Mouse (Mus musculus): ENCODE data around the gene Gcnt2. TPM values are rescaled to one million over a fixed set of nuclear protein-coding genes. Genes with fewer than 3 reads are reported as not detected.
"Not testable (repeated sequence)": the region's sequence is repeated elsewhere in the genome, so short reads cannot be mapped to it uniquely, and the experiment has no call there.

The Gcnt2 gene
- polyA plus RNA-seq, 1 experiment from 2014 or later: 3.9 TPM

GRCm38 (mm10) chr13:40977609-40978008 is 118.1 kb downstream of the Gcnt2 start:
- Histone ChIP-seq H3K27ac (ENCODE audit: poor library complexity, severe bottlenecking) (no peak overlapping the region), H3K9me3 (replicated peaks) (no peaks in the 10 kb centered on the region), H3K9ac (no peak overlapping the region), H3K27me3 (replicated peaks) (no peaks in the 10 kb centered on the region), H3K36me3 (no peaks in the 10 kb centered on the region), H3K4me3 (no peak overlapping the region), H3K4me1 (replicated peaks) (no peaks in the 10 kb centered on the region), H3K4me2 (no peak overlapping the region)
- 22% methylated on average over 7 of the region's 7 CpGs for WGBS
- no peak for ATAC-seq (ENCODE audit: insufficient number of reproducible peaks, low FRiP score)

DNA sequence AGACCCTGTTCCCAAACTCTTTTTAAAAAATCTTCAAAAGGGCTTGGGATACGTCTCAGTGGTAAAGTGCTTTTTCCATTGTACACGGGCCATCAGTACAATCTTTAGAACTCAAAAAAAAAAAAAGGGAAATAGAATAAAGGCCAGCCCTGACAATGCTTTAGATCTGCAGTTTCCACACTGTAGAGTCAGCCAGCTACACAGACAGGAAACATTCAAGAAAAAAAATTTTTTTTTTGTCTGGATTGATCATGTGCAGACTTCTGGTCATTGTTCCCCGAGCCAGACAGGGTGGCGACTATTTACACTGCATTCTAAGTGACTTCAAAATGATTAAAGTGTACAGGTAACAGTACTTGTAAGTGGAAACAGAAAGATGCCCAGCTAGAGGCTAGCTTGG is 119.1 kb downstream of the Gcnt2 start:
- Histone ChIP-seq H3K36me3 (no peaks in the 10 kb centered on the region), H3K27me3 (replicated peaks) (no peaks in the 10 kb centered on the region), H3K9me3 (replicated peaks) (no peaks in the 10 kb centered on the region), H3K4me1 (replicated peaks) (no peaks in the 10 kb centered on the region), H3K4me2 (no peak overlapping the region), H3K4me3 (no peak overlapping the region), H3K27ac (ENCODE audit: poor library complexity, severe bottlenecking) (0 out of 2 replicates have a peak overlapping the region, but pooled peaks have one; percentile 51), H3K9ac (no peak overlapping the region)
- 58% methylated on average over 4 of the region's 4 CpGs for WGBS
- peak; percentile 73 for ATAC-seq (ENCODE audit: insufficient number of reproducible peaks, low FRiP score)

DNA sequence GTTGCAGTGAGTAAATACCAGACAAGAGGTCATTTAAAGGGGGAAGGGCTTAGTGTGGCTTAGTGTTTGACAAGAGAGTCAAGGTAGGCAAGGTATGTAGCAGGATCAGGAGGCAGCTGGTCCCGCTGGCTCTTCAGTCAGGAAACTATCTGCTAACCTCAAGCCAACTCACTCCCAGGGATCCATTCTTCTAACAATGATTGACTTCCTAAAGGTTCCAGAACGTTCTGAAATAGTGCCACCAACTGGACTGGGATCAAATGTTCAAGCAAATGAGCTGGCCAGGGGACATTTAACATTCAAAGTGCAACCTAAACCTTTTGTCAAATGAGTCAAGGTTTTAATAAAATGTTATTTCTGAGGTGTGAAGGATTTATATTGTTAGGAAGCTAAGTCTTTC is 119.8 kb downstream of the Gcnt2 start:
- Histone ChIP-seq H3K27me3 (replicated peaks) (no peaks in the 10 kb centered on the region), H3K36me3 (no peaks in the 10 kb centered on the region), H3K27ac (ENCODE audit: poor library complexity, severe bottlenecking) (peak overlapping the region; percentile 44; the same call in 1 of the 2 replicates), H3K9me3 (replicated peaks) (no peaks in the 10 kb centered on the region), H3K4me1 (replicated peaks) (no peaks in the 10 kb centered on the region), H3K9ac (no peak overlapping the region), H3K4me2 (no peak overlapping the region), H3K4me3 (no peak overlapping the region)
- WGBS: 38% methylated on average over 2 of the region's 2 CpGs
- ATAC-seq (ENCODE audit: insufficient number of reproducible peaks, low FRiP score): no peak

DNA sequence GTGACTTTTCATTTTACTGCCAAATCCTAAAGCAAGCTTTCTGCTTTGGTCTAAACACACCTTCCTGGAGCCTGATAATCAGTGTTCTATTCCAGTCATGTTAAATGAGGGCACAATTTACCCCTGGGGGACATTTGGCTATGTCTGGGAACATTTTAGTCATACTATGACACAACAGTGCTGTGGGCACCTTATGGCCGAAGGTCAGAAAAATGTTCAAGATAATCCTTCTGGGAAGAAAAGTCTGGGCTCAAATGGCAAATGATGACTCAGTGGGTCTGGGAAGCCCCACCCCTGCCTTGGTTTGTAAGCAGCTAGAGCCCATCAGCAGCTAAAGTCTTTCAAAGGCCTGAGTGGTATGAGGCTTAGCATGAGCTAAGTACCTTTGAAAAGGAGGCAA is 123.2 kb downstream of the Gcnt2 start:
- WGBS: 77% methylated on average over 1 of the region's 1 CpGs
- ATAC-seq (ENCODE audit: insufficient number of reproducible peaks, low FRiP score): no peak

GRCm38 (mm10) chr13:40986081-40986480 is 126.5 kb downstream of the Gcnt2 start:
- no peaks in the 10 kb centered on the region for H3K9me3 ChIP-seq (replicated peaks)
- no peak overlapping the region for H3K9ac ChIP-seq
- 90% methylated on average over 5 of the region's 5 CpGs for WGBS
- H3K4me1 ChIP-seq (replicated peaks): no peaks in the 10 kb centered on the region
- H3K27me3 ChIP-seq (replicated peaks): no peaks in the 10 kb centered on the region
- no peak for ATAC-seq (ENCODE audit: insufficient number of reproducible peaks, low FRiP score)
- no peak overlapping the region for H3K27ac ChIP-seq (ENCODE audit: poor library complexity, severe bottlenecking)
- H3K36me3 ChIP-seq: no peaks in the 10 kb centered on the region
- no peak overlapping the region for H3K4me2 ChIP-seq
- no peak overlapping the region for H3K4me3 ChIP-seq

More for the DNA sequence above, 123.2 kb downstream of the Gcnt2 start:
- no peak overlapping the region for H3K9ac ChIP-seq
- no peak overlapping the region for H3K4me2 ChIP-seq
- no peaks in the 10 kb centered on the region for H3K4me1 ChIP-seq (replicated peaks)
- no peaks in the 10 kb centered on the region for H3K27me3 ChIP-seq (replicated peaks)
- no peaks in the 10 kb centered on the region for H3K9me3 ChIP-seq (replicated peaks)
- no peak overlapping the region for H3K4me3 ChIP-seq
- no peak overlapping the region for H3K27ac ChIP-seq (ENCODE audit: poor library complexity, severe bottlenecking)
- no peaks in the 10 kb centered on the region for H3K36me3 ChIP-seq

DNA sequence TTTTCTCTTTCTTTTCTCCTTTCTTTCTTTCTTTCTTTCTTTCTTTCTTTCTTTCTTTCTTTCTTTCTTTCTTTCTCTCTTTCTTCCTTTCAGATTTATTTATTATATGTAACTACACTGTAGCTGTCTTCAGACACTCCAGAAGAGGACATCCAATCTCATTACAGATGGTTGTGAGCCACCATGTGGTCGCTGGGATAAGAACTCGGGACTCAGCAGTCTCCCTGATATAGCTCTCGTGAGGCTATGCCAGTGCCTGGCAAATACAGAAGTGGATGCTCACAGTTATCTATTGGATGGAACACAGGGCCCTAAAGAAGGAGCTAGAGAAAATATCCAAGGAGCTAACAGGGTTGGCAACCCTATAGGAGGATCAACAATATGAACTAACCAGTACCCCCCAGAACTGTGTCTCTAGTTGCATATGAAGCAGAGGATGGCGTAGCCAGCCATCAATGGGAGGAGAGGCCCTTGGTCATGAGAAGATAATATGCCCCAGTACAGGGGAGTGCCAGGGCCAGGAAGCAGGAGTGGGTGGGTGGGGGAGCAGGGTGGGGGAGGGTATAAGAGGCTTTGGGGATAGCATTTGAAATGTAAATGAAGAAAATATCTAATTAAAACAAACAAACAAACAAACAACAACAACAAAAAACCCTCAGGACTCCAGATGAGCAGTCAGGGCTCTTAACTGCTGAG is 128.2 kb downstream of the Gcnt2 start:
- not testable (repeated sequence) for H3K4me2 ChIP-seq; H3K27me3 ChIP-seq (replicated peaks); H3K27ac ChIP-seq (ENCODE audit: poor library complexity, severe bottlenecking); H3K9me3 ChIP-seq (replicated peaks); H3K36me3 ChIP-seq; ATAC-seq (ENCODE audit: insufficient number of reproducible peaks, low FRiP score); H3K9ac ChIP-seq; H3K4me1 ChIP-seq (replicated peaks); H3K4me3 ChIP-seq
- WGBS: 59% methylated on average over 4 of the region's 4 CpGs

GRCm38 (mm10) chr13:40988418-40988817 is 128.9 kb downstream of the Gcnt2 start:
- Histone ChIP-seq H3K4me1 (replicated peaks) (no peaks in the 10 kb centered on the region), H3K4me3 (no peak overlapping the region), H3K27ac (ENCODE audit: poor library complexity, severe bottlenecking) (no peak overlapping the region), H3K9ac (no peak overlapping the region), H3K27me3 (replicated peaks) (no peaks in the 10 kb centered on the region), H3K36me3 (no peaks in the 10 kb centered on the region), H3K9me3 (replicated peaks) (no peaks in the 10 kb centered on the region), H3K4me2 (no peak overlapping the region)
- ATAC-seq (ENCODE audit: insufficient number of reproducible peaks, low FRiP score): no peak
- 54% methylated on average over 2 of the region's 2 CpGs for WGBS

DNA sequence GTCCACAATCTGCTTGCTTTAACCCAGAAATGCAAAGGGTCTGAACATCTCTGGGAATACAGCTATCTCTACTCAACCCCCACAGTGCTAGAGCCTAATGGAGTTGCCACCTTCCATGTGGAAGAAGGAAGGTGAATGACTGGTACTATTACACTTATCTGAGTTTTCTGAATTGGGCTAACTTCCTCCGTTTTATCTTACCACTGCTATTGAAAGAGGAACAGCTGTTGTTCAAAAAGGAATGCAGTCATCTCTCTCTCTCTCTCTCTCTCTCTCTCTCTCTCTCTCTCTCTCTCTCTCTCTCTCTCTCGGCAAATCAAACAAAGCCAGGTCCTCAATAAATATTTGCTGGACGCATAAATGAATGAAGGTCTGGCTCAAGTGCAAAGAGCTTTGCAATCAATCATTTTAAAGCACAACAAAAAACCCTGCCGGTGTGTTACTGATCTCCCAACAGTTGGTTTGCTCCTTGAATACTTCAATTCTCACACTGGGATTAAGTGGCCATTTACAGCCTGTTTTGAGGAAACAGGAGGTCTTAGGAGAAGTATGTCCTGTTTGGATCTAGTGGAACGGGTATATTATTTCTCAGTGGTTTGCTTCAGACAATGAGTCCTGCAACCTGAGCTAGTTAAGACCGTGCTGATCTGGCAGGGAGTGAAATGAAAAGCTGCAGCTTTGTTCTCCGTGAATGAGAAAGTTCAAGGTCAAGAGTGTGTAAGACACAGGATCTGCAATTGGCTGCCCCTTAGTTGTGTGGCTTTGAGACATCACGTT is 135.1 kb downstream of the Gcnt2 start:
- ATAC-seq (ENCODE audit: insufficient number of reproducible peaks, low FRiP score): no peak
- no peaks in the 10 kb centered on the region for H3K9me3 ChIP-seq (replicated peaks)
- peaks cover 9% of the 10 kb centered on the region for H3K4me1 ChIP-seq (replicated peaks)
- H3K4me2 ChIP-seq: no peak overlapping the region; the same call in 1 of the 2 replicates
- 35% methylated on average over 8 of the region's 8 CpGs for WGBS
- no peaks in the 10 kb centered on the region for H3K36me3 ChIP-seq
- no peak overlapping the region for H3K9ac ChIP-seq
- H3K27me3 ChIP-seq (replicated peaks): no peaks in the 10 kb centered on the region
- no peak overlapping the region for H3K4me3 ChIP-seq
- peak overlapping the region; percentile 34; the same call in 1 of the 2 replicates for H3K27ac ChIP-seq (ENCODE audit: poor library complexity, severe bottlenecking)

- WGBS: 82% methylated on average over 5 of the region's 5 CpGs
- not testable (repeated sequence) for H3K36me3 ChIP-seq; H3K27me3 ChIP-seq (replicated peaks); H3K4me2 ChIP-seq; ATAC-seq (ENCODE audit: insufficient number of reproducible peaks, low FRiP score); H3K9me3 ChIP-seq (replicated peaks); H3K9ac ChIP-seq; H3K4me3 ChIP-seq; H3K27ac ChIP-seq (ENCODE audit: poor library complexity, severe bottlenecking)
- peaks cover 24% of the 10 kb centered on the region for H3K4me1 ChIP-seq (replicated peaks)
Measured at GRCm38 (mm10) chr13:40998537-40998936, 139.0 kb downstream of the Gcnt2 start.

GRCm38 (mm10) chr13:41000140-41000925 is 140.8 kb downstream of the Gcnt2 start:
- no peaks in the 10 kb centered on the region for H3K27me3 ChIP-seq (replicated peaks)
- under 1% methylated on average over 25 of the region's 25 CpGs for WGBS
- peak; percentile 43 for ATAC-seq (ENCODE audit: insufficient number of reproducible peaks, low FRiP score)
- peak overlapping the region; percentile 71 for H3K4me3 ChIP-seq
- peaks cover 17% of the 10 kb centered on the region for H3K36me3 ChIP-seq
- H3K27ac ChIP-seq (ENCODE audit: poor library complexity, severe bottlenecking): peak overlapping the region; percentile 97
- peak overlapping the region; percentile 78 for H3K9ac ChIP-seq
- peaks cover 15% of the 10 kb centered on the region for H3K4me1 ChIP-seq (replicated peaks)
- H3K9me3 ChIP-seq (replicated peaks): no peaks in the 10 kb centered on the region
- H3K4me2 ChIP-seq: peak overlapping the region; percentile 96

All from heart, embryonic 12.5 days (tissue).